Mouse (Mus musculus) stomach, embryonic 15.5 days (tissue): ENCODE data around the gene Trim44. TPM values are rescaled to one million over a fixed set of nuclear protein-coding genes. Genes with fewer than 3 reads are reported as not detected.

Source experiments
- ATAC-seq: fragments of 200-750 bp; cut with Nextera tagmentation; 2 replicates; pipeline ENCODE4 v1.8.0; 2017; ENCODE audit warnings: low read depth, moderate number of reproducible peaks, moderate TSS enrichment; ENCODE audit not compliant: insufficient read depth, low FRiP score
- H3K27ac ChIP-seq: fragments of 300-500 bp; sonication (generic); 2 replicates; pipeline ENCODE4 v1.5.1; 2015; ENCODE audit warnings: mild to moderate bottlenecking, inconsistent platforms
- H3K27me3 ChIP-seq: fragments of 300-500 bp; sonication (generic); replicated peaks from 2 replicates; pipeline ENCODE4 v1.6.1; 2015; ENCODE audit warnings: inconsistent platforms
- H3K36me3 ChIP-seq: fragments of 300-500 bp; sonication (generic); 2 replicates; pipeline ENCODE4 v1.6.1; 2015; ENCODE audit warnings: inconsistent platforms
- H3K4me1 ChIP-seq: fragments of 300-500 bp; sonication (generic); 2 replicates; pipeline ENCODE4 v1.6.1; 2015; ENCODE audit warnings: inconsistent platforms
- H3K4me2 ChIP-seq: fragments of 300-500 bp; sonication (generic); 2 replicates; pipeline ENCODE4 v1.6.1; 2015; ENCODE audit warnings: mild to moderate bottlenecking, inconsistent platforms
- H3K4me3 ChIP-seq: fragments of 300-500 bp; sonication (generic); replicated peaks from 2 replicates; pipeline ENCODE4 v1.5.1; 2015; ENCODE audit warnings: inconsistent platforms
- H3K9ac ChIP-seq: fragments of 300-500 bp; sonication (generic); 2 replicates; pipeline ENCODE4 v1.6.1; 2015; ENCODE audit warnings: inconsistent platforms
- H3K9me3 ChIP-seq: fragments of 300-500 bp; sonication (generic); 2 replicates; pipeline ENCODE4 v1.6.1; 2016; ENCODE audit warnings: inconsistent platforms
- WGBS: fragments of 180-500 bp; shearing (Covaris S2); methylation state at CpG from one replicate; pipeline ENCODE4 v1.1.7; 2015; 5-methylcytosine and 5-hydroxymethylcytosine counted together
- polyA plus RNA-seq: library from polyadenylated mRNA; unstranded; fragments of >200 nt; fragmentation: Nextera tagmentation; extraction: Ambion mirVana; gene quantifications from 2 replicates; pipeline ENCODE4 v1.2.1, GENCODE M21; 2015

Gene Trim44
- polyA plus RNA-seq, 1 experiment from 2014 or later, result 32.0 TPM

- H3K4me2 ChIP-seq, result no peak overlapping the region
- 63% methylated on average over 13 of the region's 13 CpGs for WGBS
Measured at GRCm38 (mm10) chr2:102267582-102268339, 139.9 kb downstream of the Trim44 start.

DNA sequence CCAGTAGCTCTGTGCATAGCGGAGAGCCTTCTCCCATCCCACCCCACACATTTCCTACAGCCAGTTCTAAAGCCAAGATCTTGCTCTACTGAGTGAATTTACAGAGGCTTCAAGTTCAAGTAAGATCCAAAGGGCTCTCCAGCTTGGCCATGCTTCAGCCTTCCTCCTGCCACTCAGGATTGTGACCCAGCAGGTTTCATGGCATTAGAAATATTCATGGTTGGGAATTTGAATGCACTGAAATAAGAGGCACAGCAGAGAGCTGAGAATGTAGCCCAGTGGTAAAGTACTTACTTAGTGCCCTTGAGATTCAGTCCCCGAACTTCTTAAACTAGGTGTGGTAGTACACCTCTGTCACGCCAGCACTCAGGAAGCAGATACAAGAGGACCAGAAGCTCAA lies 140.7 kb downstream of the Trim44 start:
- Histone ChIP-seq H3K4me1 (no peaks in the 10 kb centered on the region), H3K36me3 (no peaks in the 10 kb centered on the region), H3K9ac (no peak overlapping the region), H3K4me3 (no peak overlapping the region), H3K9me3 (no peaks in the 10 kb centered on the region), H3K4me2 (no peak overlapping the region), H3K27ac (no peak overlapping the region), H3K27me3 (no peaks in the 10 kb centered on the region)
- 87% methylated on average over 3 of the region's 3 CpGs for WGBS
- ATAC-seq, result no peak

More at GRCm38 (mm10) chr2:102267582-102268339, 139.9 kb downstream of the Trim44 start:
- Histone ChIP-seq H3K27me3 (no peaks in the 10 kb centered on the region), H3K4me1 (no peaks in the 10 kb centered on the region), H3K4me3 (no peak overlapping the region), H3K9me3 (no peaks in the 10 kb centered on the region), H3K9ac (no peak overlapping the region), H3K27ac (no peak overlapping the region), H3K36me3 (no peaks in the 10 kb centered on the region)
- no peak for ATAC-seq

GRCm38 (mm10) chr2:102259139-102259538 lies 148.5 kb downstream of the Trim44 start:
- Histone ChIP-seq H3K27ac (no peak overlapping the region), H3K9me3 (no peaks in the 10 kb centered on the region), H3K4me3 (no peak overlapping the region; the same call in 1 of the 2 replicates), H3K4me2 (peak overlapping the region; percentile 28; the same call in 1 of the 2 replicates), H3K9ac (no peak overlapping the region), H3K36me3 (no peaks in the 10 kb centered on the region), H3K27me3 (peaks cover 21% of the 10 kb centered on the region; the same call in 1 of the 2 replicates), H3K4me1 (peaks cover 12% of the 10 kb centered on the region)
- WGBS, result 13% methylated on average over 13 of the region's 13 CpGs
- peak; percentile 20; the same call in 1 of the 2 replicates for ATAC-seq

GRCm38 (mm10) chr2:102258682-102259081 lies 148.9 kb downstream of the Trim44 start:
- H3K36me3 ChIP-seq, result no peaks in the 10 kb centered on the region
- H3K27ac ChIP-seq, result no peak overlapping the region
- 0 out of 2 replicates have a peak, but pooled peaks have one; percentile 34 for ATAC-seq
- H3K9ac ChIP-seq, result no peak overlapping the region
- H3K27me3 ChIP-seq, result peaks cover 21% of the 10 kb centered on the region; the same call in 1 of the 2 replicates
- H3K9me3 ChIP-seq, result no peaks in the 10 kb centered on the region
- WGBS, result 24% methylated on average over 8 of the region's 8 CpGs
- peak overlapping the region; percentile 28; the same call in 1 of the 2 replicates for H3K4me2 ChIP-seq
- no peak overlapping the region for H3K4me3 ChIP-seq
- H3K4me1 ChIP-seq, result peaks cover 12% of the 10 kb centered on the region

GRCm38 (mm10) chr2:102257964-102258605 lies 149.5 kb downstream of the Trim44 start:
- H3K4me1 ChIP-seq, result peaks cover 12% of the 10 kb centered on the region
- H3K9ac ChIP-seq, result no peak overlapping the region
- H3K27me3 ChIP-seq, result peaks cover 21% of the 10 kb centered on the region; the same call in 1 of the 2 replicates
- ATAC-seq, result no peak
- WGBS, result 4% methylated on average over 12 of the region's 12 CpGs
- no peak overlapping the region for H3K4me3 ChIP-seq
- H3K27ac ChIP-seq, result no peak overlapping the region
- no peaks in the 10 kb centered on the region for H3K9me3 ChIP-seq
- no peaks in the 10 kb centered on the region for H3K36me3 ChIP-seq
- peak overlapping the region; percentile 25; the same call in 1 of the 2 replicates for H3K4me2 ChIP-seq

DNA sequence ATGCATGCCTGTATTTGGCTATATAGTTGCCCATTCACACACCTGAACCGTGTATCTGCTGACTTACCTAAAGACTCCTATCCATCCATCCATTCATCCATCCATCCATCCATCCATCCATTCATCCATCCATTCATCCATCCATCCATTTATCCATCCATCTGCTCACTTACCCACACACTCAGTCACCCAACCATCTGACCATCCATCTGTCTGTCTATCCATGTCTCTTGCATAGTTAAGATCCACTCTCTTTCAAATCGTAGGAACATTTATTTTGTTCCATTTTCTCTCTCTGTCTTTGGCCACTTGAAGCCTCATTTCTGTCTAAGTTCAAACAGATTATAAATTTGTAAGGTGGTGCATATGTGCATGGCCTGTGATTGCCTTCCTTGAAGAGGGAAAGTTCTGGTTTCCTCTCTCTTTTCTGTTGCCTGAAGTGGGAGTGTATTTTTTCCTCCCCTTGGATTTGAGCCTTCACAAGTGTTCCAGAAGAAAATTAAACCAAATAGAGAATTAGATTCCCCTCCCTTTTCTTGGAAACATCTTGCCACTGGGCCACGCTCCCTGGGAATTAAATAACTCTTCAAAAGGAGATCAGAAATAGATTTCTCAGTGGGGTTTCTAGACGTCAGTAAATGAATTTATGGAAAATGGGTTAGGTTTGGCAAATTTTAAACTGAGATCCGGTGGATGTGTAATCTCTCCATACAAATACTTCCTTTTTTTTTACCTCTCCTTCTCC lies 150.9 kb downstream of the Trim44 start:
- H3K4me2 ChIP-seq, result no peak overlapping the region
- H3K27me3 ChIP-seq, result peaks cover 21% of the 10 kb centered on the region; the same call in 1 of the 2 replicates
- no peak for ATAC-seq
- no peak overlapping the region for H3K27ac ChIP-seq
- H3K9ac ChIP-seq, result no peak overlapping the region
- H3K9me3 ChIP-seq, result no peaks in the 10 kb centered on the region
- WGBS, result 68% methylated on average over 5 of the region's 5 CpGs
- no peak overlapping the region for H3K4me3 ChIP-seq
- no peaks in the 10 kb centered on the region for H3K36me3 ChIP-seq
- H3K4me1 ChIP-seq, result peaks cover 12% of the 10 kb centered on the region

GRCm38 (mm10) chr2:102256100-102256499 lies 151.5 kb downstream of the Trim44 start:
- 80% methylated on average over 3 of the region's 3 CpGs for WGBS

GRCm38 (mm10) chr2:102253204-102253603 lies 154.4 kb downstream of the Trim44 start:
- no peak for ATAC-seq
- Histone ChIP-seq H3K27ac (no peak overlapping the region), H3K4me3 (no peak overlapping the region), H3K4me2 (no peak overlapping the region), H3K27me3 (peaks cover 11% of the 10 kb centered on the region; the same call in 1 of the 2 replicates), H3K9ac (no peak overlapping the region), H3K36me3 (no peaks in the 10 kb centered on the region), H3K9me3 (no peaks in the 10 kb centered on the region), H3K4me1 (peaks cover 6% of the 10 kb centered on the region)
- WGBS, result 86% methylated on average over 7 of the region's 7 CpGs

More at GRCm38 (mm10) chr2:102256100-102256499, 151.5 kb downstream of the Trim44 start:
- H3K4me3 ChIP-seq, result no peak overlapping the region
- no peak overlapping the region for H3K9ac ChIP-seq
- no peak for ATAC-seq
- H3K36me3 ChIP-seq, result no peaks in the 10 kb centered on the region
- no peaks in the 10 kb centered on the region for H3K9me3 ChIP-seq
- H3K27ac ChIP-seq, result no peak overlapping the region
- no peak overlapping the region for H3K4me2 ChIP-seq
- peaks cover 12% of the 10 kb centered on the region for H3K4me1 ChIP-seq
- H3K27me3 ChIP-seq, result peaks cover 21% of the 10 kb centered on the region; the same call in 1 of the 2 replicates

DNA sequence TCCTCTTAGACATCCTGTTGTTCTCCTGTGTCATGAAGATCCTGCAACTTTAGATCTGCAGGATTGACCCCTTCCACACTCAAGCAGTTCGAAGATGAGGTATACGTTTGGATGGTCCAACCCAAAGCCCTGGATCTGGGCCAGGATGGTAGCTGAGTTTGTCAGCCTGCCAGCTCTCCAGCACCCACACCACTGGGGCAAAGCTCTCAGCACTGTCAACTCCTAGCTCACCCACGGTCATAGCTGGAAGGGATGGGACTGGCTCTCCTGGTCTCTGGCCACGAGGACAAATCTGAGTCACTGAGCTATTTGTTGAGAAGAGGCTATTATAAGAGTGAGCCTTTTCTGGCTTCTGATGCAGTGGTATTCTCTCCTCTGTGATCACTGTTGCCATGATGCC lies 155.0 kb downstream of the Trim44 start:
- no peak overlapping the region for H3K9ac ChIP-seq
- H3K27ac ChIP-seq, result no peak overlapping the region
- no peaks in the 10 kb centered on the region for H3K9me3 ChIP-seq
- H3K4me3 ChIP-seq, result no peak overlapping the region
- H3K27me3 ChIP-seq, result peaks cover 5% of the 10 kb centered on the region; the same call in 1 of the 2 replicates
- no peak overlapping the region for H3K4me2 ChIP-seq
- H3K36me3 ChIP-seq, result no peaks in the 10 kb centered on the region
- ATAC-seq, result no peak
- 55% methylated on average over 4 of the region's 4 CpGs for WGBS
- 0 out of 2 replicates have a peak, but pooled peaks cover under 1% of the 10 kb centered on the region for H3K4me1 ChIP-seq
